Mouse (Mus musculus): ENCODE data around the gene Dhx33.

Gene Dhx33

DNA sequence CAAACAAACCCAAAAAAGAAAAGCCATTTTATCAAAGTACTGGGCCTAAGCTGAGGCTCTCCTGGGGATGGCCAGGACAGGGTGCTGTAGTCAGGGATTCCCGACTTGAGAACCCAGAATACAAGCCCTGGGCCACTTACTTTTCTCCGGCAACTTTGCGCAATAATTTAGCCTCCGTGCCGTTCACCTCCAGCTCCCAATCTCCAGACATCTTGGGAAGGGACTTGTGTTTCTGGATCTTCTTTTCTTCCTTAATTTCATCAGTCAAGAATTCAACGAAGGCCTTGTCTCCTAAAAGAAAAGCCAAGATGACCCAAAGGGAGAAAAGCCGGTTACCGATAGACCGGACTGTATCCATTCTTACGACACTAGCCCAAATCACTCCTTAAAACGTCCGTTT, 22.2 kb downstream of the Dhx33 start:
- no peak for DNase-seq (ENCODE audit: low read depth, low spot score)

DNA sequence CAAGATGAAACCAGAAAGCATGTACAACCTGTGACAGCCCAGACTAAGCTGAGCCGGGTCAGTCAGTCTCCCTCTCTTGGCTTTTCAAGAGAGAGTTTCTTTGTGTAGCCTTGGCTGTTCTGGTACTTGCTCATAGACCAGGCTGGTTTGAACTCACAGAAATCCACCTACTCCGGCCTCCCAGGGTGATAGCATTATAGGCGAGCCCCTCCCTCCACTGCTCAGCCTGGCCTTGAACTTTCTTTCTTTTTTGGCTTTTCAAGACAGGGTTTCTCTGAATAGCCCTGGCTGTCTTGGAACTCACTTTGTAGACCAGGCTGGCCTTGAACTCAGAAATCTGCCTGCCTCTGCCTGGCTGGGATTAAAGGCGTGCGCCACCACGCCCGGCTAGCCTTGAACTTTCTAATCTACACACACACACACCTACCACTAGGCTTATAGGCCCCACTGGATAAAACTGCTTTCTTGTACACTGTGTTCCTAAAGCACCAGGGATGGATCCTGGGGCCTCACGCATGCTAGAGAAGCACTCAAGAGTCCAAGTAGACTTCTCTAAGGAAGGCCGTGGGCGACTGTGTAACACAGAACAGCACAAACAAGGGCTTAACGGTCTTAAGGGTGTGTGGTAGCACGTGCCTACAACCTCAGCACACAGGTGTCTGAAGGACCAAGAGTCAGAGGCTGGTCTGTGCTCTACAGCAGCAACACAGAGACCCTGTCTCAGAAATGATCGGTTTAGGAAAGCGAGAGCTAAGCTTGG, 23.3 kb downstream of the Dhx33 start:
- DNase-seq (ENCODE audit: low read depth, low spot score): peak; percentile 77

DNA sequence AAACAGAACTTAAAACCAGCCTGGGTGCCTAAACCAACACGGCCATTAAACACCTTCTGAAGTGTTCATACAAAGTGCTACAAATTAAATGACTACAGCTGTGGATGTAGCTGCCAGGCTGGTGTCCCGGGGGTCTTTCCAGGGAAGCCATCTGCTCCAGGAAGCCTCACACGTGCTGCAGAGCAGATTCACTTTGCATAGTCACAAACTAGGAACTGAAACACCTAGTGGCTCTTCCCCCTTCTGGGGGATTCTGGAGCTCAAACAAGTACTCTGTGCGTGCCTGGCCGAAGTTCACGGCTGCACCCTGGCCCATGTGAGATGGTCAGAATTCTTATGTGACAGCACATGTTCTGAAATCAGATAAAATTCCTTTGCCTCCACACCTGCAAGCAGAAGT, 24.0 kb downstream of the Dhx33 start:
- DNase-seq (ENCODE audit: low read depth, low spot score): no peak

DNA sequence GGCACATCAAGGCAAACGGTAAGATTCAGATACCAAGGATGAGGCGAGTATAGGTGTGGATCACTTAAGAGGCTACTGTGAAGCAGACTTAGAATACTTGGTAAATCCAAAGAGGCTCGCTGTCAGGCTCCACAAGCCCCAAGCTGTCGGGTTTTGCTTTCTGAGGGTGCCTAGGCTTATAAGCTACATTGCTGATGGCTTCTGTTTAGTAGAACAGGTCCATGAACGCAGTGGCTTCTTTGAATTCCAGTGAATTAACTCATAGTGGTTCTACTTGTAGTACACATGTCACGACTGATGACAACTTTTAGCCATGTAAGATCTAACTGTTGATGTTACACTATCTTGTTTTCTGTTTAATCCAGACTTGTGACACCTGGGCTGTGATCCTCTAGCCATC, 26.9 kb downstream of the Dhx33 start:
- DNase-seq (ENCODE audit: low read depth, low spot score): no peak

DNA sequence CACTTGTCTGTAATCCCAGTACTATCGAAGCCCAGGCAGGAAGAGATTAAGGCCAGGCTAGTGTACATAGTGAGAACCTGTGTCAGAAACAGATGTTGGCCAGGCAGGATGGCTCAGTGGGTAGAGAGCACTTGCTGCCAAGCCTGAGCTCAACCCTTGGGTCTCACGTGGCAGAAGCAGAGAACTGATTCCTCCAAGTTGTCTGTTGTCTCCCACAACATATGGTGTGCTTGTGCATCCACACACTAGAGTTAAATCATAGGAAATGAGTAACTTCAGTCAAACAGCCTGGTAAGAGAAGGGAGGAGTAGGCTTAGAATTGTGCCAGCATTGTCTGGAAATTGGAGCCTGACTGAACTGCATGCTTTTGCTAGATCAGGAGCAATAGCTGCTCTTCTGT, 29.0 kb downstream of the Dhx33 start:
- DNase-seq (ENCODE audit: low read depth, low spot score): no peak

DNA sequence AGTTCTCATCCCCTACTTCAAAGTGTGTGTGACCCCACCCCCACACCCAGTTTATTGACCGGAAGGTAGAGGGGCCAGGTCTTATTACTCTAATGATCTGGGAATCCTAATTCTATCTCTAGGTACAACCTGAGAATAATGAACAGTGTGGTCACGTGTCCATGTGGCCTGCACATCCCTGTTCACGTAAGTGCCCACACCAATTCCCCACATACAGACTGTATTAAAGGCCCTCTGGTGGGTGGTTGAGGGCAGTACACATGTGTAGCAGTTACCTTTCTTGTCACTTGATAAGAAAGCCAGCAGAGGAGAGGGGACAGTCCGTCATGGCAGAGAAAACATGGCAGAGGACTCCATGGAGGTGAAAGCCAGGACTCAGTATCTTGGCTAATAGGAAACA, 30.3 kb downstream of the Dhx33 start:
- DNase-seq (ENCODE audit: low read depth, low spot score): peak; percentile 71

DNA sequence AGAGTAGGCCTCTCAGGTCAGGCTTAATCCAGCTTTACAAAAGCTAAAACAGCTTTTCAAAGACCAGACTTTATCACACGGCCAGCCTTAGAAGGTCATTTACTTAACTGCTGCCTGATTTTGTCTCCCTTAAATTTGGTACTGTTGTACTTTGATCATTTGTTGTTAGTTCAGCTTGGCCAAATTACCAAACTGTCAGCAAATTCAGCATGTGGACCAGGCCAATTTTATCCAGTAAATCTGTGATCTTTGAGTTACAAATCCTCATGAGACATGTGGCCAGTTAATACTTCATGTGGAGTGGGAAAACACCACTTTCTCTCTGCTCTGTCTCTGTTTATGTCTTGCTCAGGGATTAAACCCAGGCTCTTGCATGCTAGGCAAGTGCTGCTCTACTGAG, 31.7 kb downstream of the Dhx33 start:
- no peak for DNase-seq (ENCODE audit: low read depth, low spot score)

DNA sequence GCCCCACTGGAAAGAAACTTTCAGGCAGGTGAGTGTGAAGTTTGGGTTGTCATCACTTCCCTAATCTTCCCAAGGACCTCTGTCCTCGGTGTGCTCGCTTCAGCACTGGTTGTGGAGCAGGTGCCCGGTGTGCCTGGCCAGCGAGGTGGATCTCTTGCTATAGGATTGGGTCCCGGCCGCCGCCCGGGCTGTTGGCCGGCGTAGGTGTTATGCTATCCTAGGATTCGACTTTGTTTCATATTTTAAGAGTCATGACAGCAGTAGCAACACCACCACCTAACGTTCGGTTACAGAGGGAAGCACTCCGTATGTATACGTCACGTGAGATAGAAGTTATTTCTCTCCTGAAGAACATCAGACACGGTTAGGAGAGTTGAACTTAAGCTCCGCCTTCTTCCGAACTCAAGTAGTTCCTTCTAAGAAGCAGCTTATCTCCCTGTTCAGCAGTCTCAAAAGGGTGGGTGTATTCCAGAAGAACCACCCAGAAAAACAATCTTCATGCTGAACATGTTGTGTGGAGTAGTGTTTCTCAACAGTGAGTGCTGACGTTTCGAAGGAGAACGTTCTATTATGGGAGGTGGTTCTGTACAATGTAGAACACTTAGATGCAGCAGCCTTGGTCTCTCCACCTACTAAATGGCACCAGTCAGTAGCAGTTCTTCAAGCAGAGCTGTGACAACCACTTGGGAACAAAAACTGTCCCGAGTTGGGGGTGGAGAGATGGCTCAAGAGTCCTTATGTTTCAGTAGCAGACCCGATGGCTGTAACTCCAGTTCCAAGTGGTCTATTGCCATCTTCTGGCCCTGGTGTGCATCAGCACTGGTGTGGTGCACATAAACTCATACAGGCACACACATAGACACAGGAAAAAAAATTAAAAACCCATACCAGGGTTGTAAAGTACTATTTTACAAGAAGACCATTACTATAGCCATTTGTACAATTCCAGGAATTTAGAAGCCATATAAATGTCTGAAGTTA, 33.4 kb downstream of the Dhx33 start:
- DNase-seq (ENCODE audit: low read depth, low spot score): peak; percentile 71

DNA sequence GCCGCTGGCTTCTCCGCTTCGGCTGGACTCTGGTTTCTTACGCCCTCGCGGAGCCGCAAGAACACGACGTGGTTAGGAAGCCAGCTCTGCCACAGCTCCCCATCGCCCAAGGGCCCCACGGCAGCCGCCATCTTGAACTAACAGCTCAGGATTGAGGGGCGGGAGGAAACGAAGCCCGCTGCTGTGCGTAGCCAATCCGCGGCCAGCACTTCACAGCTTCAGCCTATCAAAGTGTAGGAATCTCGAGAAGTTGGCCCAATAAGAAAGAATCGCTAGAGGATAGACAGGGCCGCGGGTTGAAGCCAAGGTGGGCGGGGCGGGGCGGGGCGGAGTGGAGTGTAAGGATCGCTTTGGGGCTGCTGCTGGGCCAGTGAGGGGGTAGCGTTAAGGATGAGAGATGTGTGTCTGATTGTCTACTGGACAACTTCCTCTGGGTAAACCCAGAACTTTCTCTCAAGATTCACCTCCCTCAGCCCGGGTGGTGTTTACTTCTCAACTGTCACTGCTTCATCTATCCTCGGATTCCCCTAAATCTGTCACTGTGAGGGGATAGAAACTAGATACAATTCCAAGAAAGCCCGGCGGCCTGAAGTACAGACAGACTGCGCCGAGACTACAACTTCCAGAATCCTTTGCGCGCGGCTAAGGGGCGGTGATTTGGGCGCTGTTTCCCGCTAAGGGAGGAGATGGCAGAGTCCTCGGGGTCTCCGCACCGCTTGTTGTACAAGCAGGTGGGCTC, 34.2 kb downstream of the Dhx33 start, which contains the start of the genes Nup88 and Rpain:
Nup88 (minus strand) TSS at position 153 of the 739 bp plus-strand sequence.
Rpain (plus strand) TSS at position 393 of the 739 bp plus-strand sequence.
- DNase-seq (ENCODE audit: low read depth, low spot score): peak; percentile 98

DNA sequence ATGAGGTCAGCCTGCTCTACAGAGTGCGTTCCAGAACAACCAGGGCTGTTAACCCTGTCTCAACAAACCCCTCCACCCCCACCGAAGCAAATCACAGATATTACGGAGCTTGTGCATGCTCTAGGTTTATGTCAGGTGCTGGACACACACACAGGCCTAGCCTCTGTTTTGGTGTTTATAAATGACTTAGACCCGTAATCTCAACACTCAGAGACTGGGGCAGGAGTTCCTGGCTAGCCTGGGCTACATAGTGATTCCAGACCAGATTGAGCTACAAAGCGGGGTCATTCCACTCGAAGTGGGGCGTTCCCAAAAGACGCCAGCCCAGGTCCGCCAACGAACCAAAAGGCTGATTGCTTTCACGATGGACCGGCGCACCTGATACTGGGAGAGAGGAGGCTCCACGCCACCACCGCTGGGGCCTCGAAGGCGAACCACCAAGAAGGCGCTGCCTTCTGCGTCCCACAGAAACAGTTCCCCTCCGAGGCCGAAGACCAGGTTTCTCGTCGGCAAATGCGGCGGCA, 34.9 kb downstream of the Dhx33 start:
- DNase-seq (ENCODE audit: low read depth, low spot score): peak; percentile 69

DNA sequence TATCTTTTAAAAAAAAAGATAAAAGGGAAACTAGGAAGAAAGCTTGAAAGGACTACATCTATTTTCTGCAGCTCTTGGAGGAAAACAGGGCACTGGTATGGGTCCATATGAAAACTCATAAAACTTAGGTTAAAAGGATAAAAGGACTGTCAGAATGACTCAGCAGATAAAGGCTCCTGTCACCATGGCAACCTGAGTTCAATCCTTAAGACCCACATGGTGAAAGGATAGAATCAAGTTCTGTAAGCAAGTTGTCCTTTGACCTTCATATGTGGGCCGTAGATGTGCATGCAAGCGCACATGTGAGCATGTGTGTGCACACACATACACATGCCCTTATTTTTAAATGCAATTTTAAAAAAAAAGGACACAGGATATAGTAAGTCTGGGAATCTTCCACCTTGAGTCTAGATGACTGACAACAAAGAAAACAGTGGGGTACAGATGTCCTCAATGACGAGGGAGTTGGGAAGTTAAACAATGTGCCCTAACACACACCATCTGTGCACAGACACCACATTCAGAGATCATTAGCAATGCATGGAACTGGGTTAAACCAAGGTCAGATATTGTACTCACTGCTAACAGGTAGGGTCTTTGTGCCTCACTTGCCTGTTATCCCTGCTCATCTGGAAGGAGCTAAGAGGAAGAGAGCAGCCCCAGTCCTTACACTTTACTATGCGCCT, 39.9 kb downstream of the Dhx33 start:
- DNase-seq (ENCODE audit: low read depth, low spot score): peak; percentile 66

DNA sequence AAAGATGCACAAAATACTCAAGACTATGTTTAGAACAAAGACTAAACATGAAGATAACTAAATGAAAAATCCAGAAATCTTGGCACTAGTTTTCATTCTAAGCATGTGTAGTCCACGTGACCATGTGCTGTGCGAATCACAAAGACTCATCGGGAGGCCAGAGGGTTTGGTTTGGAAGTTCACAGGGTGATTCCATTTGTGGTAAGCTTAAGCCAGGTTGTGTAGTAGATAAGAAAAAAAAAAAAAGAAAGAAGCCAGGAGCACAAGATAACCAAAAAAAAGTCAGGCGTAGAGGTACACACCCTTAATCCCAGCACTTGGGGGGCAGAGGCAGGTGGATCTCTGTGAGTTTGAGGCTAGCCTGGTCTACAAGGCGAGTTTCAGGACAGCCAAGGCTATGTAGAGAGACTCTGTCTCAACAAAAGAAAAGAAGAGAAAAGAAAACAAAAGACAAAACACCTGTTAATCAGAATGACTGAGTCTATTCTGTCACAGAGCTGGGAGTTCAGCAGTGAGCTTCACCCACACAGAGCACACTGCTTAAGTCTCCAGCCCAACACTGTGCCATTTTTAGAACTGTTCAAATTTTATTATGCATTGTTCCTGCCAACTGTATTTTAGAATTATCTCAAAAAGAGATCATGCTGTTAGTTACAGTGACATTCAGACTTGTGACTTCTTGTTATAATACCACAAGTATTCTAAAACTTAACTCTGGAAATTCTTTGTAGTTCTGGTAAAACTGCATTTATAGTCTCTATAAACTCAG, 43.3 kb downstream of the Dhx33 start:
- no peak for DNase-seq (ENCODE audit: low read depth, low spot score)

DNA sequence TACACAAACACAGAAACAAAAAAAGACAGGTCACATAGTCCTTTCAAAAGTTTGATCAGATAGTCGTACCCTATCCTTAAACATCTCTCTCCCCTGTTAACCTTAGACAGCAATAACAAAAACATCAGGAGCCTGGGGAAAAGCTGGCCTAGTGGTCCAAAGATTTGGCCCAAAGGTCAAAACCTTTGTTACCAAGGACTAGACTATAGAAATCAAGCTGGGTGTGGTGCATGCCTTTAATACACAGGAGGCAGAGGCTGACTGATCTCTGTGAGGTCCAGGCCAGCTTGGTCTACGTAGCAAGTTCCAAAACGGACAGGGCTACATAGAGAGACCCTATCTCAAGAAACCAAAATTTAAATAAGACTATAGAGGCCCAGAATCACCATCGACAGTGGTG, 49.5 kb downstream of the Dhx33 start:
- peak; percentile 64 for DNase-seq (ENCODE audit: low read depth, low spot score)

DNA sequence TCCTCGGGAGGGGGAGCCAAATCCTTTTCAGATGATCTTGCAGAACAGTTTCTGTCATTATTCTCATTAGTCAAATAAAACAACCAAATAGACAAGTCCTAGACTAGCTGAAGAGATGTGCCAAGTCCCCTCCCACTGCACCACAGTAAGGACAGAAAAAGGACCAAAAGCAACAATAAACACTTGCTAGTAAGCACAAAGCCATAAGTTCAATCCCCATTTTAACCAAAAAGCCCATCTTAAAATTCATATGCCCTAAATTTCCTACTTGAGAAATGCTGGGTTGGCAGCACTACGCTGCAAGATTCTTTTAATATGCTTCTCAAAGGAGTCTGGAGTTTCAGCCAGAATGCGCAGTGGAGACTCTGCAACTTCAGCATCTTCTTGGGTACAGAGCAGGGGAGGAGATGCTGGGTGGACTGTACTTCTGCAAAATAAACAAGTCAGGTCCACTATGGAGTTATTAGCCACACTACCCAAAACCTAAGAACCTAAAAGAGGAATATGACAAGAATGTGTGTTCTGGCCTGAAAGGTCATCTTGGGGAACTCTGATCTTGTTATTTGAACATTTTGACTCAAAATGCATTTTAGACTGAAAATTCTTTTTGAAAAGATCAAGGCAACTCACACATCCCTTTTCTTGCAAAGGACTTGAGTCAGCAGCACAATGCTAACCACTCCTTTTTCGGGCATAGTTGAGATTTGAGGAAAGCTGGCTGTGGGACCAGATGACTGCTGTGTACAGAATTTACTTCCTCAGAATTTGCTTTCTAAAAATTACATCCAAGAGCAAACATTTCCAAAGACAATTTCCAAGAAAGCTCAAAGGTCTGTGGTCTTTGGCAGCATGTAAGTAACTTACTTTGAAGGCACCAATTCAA, 59.1 kb downstream of the Dhx33 start:
- DNase-seq (ENCODE audit: low read depth, low spot score): no peak

DNA sequence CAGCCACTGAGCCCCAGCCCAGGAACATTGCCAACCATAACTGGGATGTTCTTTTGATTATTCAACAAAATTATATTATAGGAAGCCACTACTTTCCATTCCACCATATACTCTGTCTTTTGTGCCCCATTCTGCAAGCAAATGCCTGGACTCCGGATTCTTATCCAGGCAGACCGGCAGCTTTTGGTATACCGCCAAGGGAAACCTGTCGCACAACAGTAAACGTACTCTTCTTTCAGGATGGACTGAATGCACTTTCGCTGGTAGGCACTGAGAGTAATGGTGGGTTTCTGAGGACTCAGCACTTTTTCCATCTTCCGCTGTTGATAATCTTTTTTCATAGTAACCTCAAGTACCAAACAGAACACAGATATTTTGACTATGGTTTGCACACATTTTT, 60.6 kb downstream of the Dhx33 start:
- DNase-seq (ENCODE audit: low read depth, low spot score): no peak

DNA sequence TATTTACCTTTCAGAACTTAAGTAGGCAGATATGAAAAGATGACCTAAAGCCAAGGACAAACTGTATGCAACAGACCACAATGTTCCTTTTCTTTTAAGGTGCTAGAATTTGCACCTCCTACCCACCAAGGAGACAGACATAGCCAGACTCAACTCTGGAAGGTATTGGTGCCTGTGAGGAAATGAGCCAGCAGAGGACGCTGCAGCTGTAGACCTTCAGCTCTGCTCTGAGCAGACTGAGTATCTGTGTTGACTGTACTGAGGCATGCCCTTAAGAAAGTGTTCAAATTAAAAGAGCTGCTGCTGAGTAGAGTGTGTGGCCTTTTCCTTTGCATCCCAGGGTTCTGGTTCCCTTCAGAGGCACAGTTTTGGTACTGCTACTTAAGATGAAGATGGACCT, 61.6 kb downstream of the Dhx33 start:
- peak; percentile 29 for DNase-seq (ENCODE audit: low read depth, low spot score)

DNA sequence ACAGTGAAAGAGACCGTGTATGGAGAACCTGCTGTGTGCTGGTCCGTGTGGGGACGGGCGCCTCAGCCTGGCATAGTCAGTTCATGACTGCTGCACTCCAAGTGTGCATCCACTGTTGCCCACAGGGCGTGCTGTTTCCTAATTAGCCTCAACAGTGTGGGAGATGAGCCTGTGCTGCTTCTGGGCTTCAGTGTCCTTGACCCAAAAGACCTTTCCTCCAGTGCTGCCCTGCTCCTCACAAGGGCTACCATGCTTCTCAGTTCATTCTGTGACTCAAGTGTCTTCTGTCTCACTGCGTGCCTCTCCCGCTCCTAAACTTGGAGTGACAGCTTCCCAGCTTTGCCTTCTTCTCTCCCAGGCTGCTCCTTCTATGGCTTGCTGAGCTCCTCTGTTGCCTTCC, 68.9 kb downstream of the Dhx33 start:
- peak; percentile 67 for DNase-seq (ENCODE audit: low read depth, low spot score)
